In genomic region chr11:76397650-76398311, GRCm38 (mm10) we compare ENCODE assay signal across 8 mouse cellular contexts. TPM values are rescaled to one million over a fixed set of nuclear protein-coding genes. Genes with fewer than 3 reads are reported as not detected.
DNase-seq lines count a peak whose midpoint lies in the region; ATAC-seq and TF ChIP-seq lines count a peak whose summit lies in the region.

No protein-coding gene starts in this region.

- H3K36me3 ChIP-seq in ES-Bruce4 (ENCODE audit: control insufficient read depth, insufficient read depth, low read length, poor library complexity, severe bottlenecking), result no peaks in the 10 kb centered on the region
- H3K36me3 ChIP-seq in embryonic facial prominence, embryonic 12.5 days, result no peaks in the 10 kb centered on the region
- H3K36me3 ChIP-seq in neural tube, embryonic 12.5 days, result 0 out of 2 replicates have a peak, but pooled peaks cover 3% of the 10 kb centered on the region

- no peak for TF ChIP-seq EP300 in ES-Bruce4 (IDR thresholded peaks at IDR 0.05; ENCODE audit: insufficient read depth, low read depth, low read length)

- H3K27ac ChIP-seq in ES-Bruce4 (ENCODE audit: insufficient read depth, low read length), result no peak overlapping the region
- H3K27ac ChIP-seq in embryonic facial prominence, embryonic 12.5 days, result peak overlapping the region; percentile 93
- peak overlapping the region; percentile 85; the same call in 1 of the 2 replicates for H3K27ac ChIP-seq in neural tube, embryonic 12.5 days

- peak overlapping the region; percentile 84 for H3K9ac ChIP-seq in ES-Bruce4 (ENCODE audit: low read depth, poor library complexity, severe bottlenecking)
- peak overlapping the region; percentile 88 for H3K9ac ChIP-seq in embryonic facial prominence, embryonic 12.5 days
- peak overlapping the region; percentile 90 for H3K9ac ChIP-seq in neural tube, embryonic 12.5 days

- TF ChIP-seq CTCF in ES-Bruce4 (IDR thresholded peaks at IDR 0.05; ENCODE audit: low read depth, low read length), result no peak

- peak; percentile 7; the same call in 1 of the 2 replicates for ATAC-seq in embryonic facial prominence, embryonic 12.5 days (ENCODE audit: insufficient number of reproducible peaks, insufficient read depth, low FRiP score, low TSS enrichment)
- ATAC-seq in neural tube, embryonic 12.5 days (ENCODE audit: low FRiP score, low read depth), result peak; percentile 54

- peak; percentile 49 for DNase-seq in 3134 (ENCODE audit: extremely low read depth, insufficient read length, low spot score)
- DNase-seq in heart, postnatal 4 days, result peak; percentile 64
- DNase-seq in liver, result peak; percentile 31
- DNase-seq in layer of hippocampus, postnatal 10 days (ENCODE audit: low spot score in 2 of 2), result no peak
- no peak for DNase-seq in ovary, postnatal 10 days (ENCODE audit: low spot score)

- H3K4me1 ChIP-seq in ES-Bruce4 (ENCODE audit: control insufficient read depth, insufficient read depth, low read length), result peaks cover 9% of the 10 kb centered on the region
- peaks cover 15% of the 10 kb centered on the region for H3K4me1 ChIP-seq in embryonic facial prominence, embryonic 12.5 days
- H3K4me1 ChIP-seq in neural tube, embryonic 12.5 days, result peaks cover 25% of the 10 kb centered on the region

- WGBS in embryonic facial prominence, embryonic 12.5 days, result under 1% methylated on average over 26 of the region's 26 CpGs
- under 1% methylated on average over 26 of the region's 26 CpGs for WGBS in neural tube, embryonic 12.5 days

- peak overlapping the region; percentile 83 for H3K4me2 ChIP-seq in embryonic facial prominence, embryonic 12.5 days (replicated peaks)
- peak overlapping the region; percentile 88 for H3K4me2 ChIP-seq in neural tube, embryonic 12.5 days (replicated peaks)

- no peaks in the 10 kb centered on the region for H3K27me3 ChIP-seq in ES-Bruce4 (ENCODE audit: control insufficient read depth, insufficient read depth, low read length, poor library complexity, severe bottlenecking)
- H3K27me3 ChIP-seq in embryonic facial prominence, embryonic 12.5 days, result no peaks in the 10 kb centered on the region
- H3K27me3 ChIP-seq in neural tube, embryonic 12.5 days (replicated peaks), result no peaks in the 10 kb centered on the region

- H3K4me3 ChIP-seq in ES-Bruce4 (ENCODE audit: low read depth, low read length), result peak overlapping the region; percentile 85
- peak overlapping the region; percentile 68 for H3K4me3 ChIP-seq in embryonic facial prominence, embryonic 12.5 days
- H3K4me3 ChIP-seq in neural tube, embryonic 12.5 days, result peak overlapping the region; percentile 86

- H3K9me3 ChIP-seq in ES-Bruce4 (replicated peaks; ENCODE audit: control insufficient read depth, insufficient read depth, low read length, poor library complexity, severe bottlenecking), result no peaks in the 10 kb centered on the region
- H3K9me3 ChIP-seq in embryonic facial prominence, embryonic 12.5 days, result no peaks in the 10 kb centered on the region
- H3K9me3 ChIP-seq in neural tube, embryonic 12.5 days, result no peaks in the 10 kb centered on the region

- no peak for TF ChIP-seq POLR2A in ES-Bruce4 (IDR thresholded peaks at IDR 0.05; ENCODE audit: insufficient read depth, low read length)

RNA-seq across cellular contexts. Expression of gene Nxn, which starts 1.2 kb away (rescaled TPM):
- polyA plus RNA-seq in ES-Bruce4 (2011; ENCODE audit: insufficient read depth, insufficient read length, low read depth, missing spikeins), result 51.7 and 57.7 TPM in 2 replicates
- polyA plus RNA-seq in embryonic facial prominence, embryonic 12.5 days (2016; fragmentation: Nextera tagmentation; extraction: Ambion mirVana), result 72.1 and 77.9 TPM in 2 replicates
- 10 to 100 TPM; 17.2 to 20.5 TPM for total RNA-seq in heart, postnatal 4 days (2021)
- polyA plus RNA-seq in neural tube, embryonic 12.5 days (2016; fragmentation: Nextera tagmentation; extraction: Ambion mirVana), result 64.1 and 64.4 TPM in 2 replicates
- 10 to 100 TPM; 11.1 to 13.0 TPM for total RNA-seq in layer of hippocampus, postnatal 10 days (2021)

RNA-seq across cellular contexts. Expression of gene Timm22, which starts 9.0 kb away (rescaled TPM):
- polyA plus RNA-seq in ES-Bruce4 (2011; ENCODE audit: insufficient read depth, insufficient read length, low read depth, missing spikeins), result 16.9 and 19.1 TPM in 2 replicates
- polyA plus RNA-seq in embryonic facial prominence, embryonic 12.5 days (2016; fragmentation: Nextera tagmentation; extraction: Ambion mirVana), result 142 TPM in 2 replicates
- total RNA-seq in heart, postnatal 4 days (2021), result 10 to 100 TPM; 38.9 to 48.2 TPM
- 120 and 132 TPM in 2 replicates for polyA plus RNA-seq in neural tube, embryonic 12.5 days (2016; fragmentation: Nextera tagmentation; extraction: Ambion mirVana)
- 10 to 100 TPM; 38.1 to 39.9 TPM for total RNA-seq in layer of hippocampus, postnatal 10 days (2021)

Comparison
In these comparisons a context has a peak if more than half of its experiments do, and no peak if none do; other contexts are left out.
1. DNase-seq: peak in 3134 (single experiment), heart, postnatal 4 days (single experiment) and liver (single experiment); none in layer of hippocampus, postnatal 10 days (0 of 2) and ovary, postnatal 10 days (single experiment).
2. Peak in every context shown above with its lines, with median percentiles within 50 percentile points of each other: H3K4me3 ChIP-seq and H3K9ac ChIP-seq.